Mouse (Mus musculus) liver, embryonic 14.5 days (tissue): ENCODE results near the gene Ptn.

Experiments
- CTCF ChIP-seq: IDR thresholded peaks from 2 replicates; pipeline ENCODE4 v1.5.1; 2016; ENCODE audit warnings: antibody characterized with exemption, low read depth, control low read depth
- EP300 ChIP-seq: IDR thresholded peaks from 2 replicates; pipeline ENCODE4 v1.6.1; 2016; ENCODE audit warnings: antibody characterized with exemption, low read depth

- TF ChIP-seq EP300 (no peak), CTCF (no peak)
Measured at GRCm38 (mm10) chr6:36841701-36842100, 31.7 kb upstream of the Ptn start.
